Mouse (Mus musculus) retina, postnatal 1 day (tissue): ENCODE measurements around the gene Mrpl20.

ENCODE experiments used
- DNase-seq: peaks from one replicate; pipeline ENCODE4 v3.0.0-alpha.2; 2012

Gene Mrpl20

DNA sequence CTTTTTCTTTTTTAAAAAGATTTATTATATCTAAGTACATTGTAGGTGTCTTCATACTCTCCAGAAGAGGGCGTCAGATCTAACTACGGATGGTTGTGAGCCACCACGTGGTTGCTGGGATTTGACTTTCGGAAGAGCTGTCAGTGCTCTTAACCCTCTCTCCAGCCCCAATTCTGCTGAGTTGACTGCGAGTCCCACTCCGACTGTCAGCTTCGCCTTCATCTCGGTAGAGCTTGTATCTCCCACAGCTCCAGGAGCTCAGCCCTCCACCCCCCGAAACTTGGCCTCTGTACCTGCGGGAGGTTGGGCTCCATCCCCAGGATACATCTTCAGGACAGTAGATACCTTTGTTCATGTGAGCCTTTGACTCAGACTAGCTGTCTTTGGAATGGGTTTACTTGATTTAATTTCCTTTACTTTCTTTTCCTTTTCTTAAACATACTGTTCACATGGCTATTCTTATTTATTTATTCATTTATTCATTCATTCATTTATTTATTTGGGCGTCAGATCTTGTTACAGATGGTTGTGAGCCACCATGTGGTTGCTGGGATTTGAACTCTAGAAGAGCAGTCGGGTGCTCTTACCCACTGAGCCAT is at the start of gene Mrpl20:
Mrpl20 (plus strand) TSS at position 138 of the 599 bp plus-strand sequence.
- DNase-seq = peak; percentile 21

DNA sequence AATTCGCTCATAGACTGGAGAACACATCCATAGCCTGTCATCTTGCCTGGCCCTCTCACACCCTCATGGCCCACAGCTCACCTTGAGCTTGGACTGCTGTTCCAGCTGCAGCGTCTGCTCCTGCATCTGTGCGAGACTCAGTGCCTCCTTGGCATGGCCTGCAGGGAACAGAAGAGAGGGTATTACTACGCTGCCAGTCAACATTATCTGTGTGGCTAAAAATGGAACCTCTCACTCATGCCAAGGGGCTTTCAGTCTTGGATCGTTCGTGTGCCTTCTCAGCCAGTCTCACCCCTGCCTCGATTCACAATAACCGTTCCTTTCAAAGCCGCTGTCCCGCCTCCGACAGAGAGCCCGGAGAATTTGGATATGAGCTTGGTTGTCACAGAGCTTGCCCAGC is 45.7 kb upstream of the Mrpl20 start:
- DNase-seq = no peak

- DNase-seq = peak; percentile 47
These were observed 42.6 kb upstream of the Mrpl20 start for GRCm38 (mm10) chr4:155759862-155760612.

- peak; percentile 97 for DNase-seq
These were observed 41.9 kb upstream of the Mrpl20 start, which contains the start of gene Atad3a for GRCm38 (mm10) chr4:155760613-155761355. Gene Atad3a (minus strand): TSS chr4:155761093.

GRCm38 (mm10) chr4:155761356-155762099 is 41.1 kb upstream of the Mrpl20 start:
- no peak for DNase-seq

DNA sequence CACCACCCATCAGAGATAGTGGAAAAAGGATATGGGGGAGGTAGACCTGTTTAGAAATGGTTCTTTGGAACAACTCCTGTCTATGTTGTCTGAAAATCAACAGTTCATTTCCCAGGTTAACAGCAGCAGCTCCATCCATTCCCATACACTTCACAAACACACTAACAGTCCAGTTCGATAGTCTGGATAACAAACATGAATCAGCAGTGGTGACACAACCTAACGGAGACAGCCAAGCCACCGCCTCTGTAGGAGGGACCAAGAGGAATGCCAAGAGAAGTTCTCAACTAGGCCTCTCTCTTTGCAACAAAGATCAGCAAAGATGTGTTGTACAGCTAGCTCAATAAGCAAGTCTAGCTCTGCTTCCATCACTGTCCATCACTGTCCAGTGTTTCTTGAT is 40.3 kb upstream of the Mrpl20 start:
- no peak for DNase-seq

DNA sequence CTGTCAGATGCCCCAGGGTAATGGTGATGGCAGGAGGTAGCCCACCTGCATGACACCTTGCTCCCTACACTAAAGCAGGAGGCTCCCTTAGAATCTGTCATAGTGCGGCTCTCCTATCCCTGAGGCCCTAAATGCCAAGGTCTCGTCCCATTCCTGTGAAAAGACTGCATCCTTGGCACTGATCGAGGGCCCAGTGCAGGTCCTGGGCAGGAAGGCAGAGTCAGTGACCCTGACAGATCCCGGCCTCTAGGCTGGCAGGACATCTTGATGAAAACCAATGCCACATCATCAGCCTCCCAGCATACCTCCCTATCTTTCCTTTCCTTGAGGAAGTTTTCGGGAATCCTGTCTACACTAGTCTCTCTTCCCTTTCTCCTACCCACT is 33.2 kb upstream of the Mrpl20 start:
- DNase-seq = no peak

GRCm38 (mm10) chr4:155769880-155770512 is 32.7 kb upstream of the Mrpl20 start:
- DNase-seq = peak; percentile 90

DNA sequence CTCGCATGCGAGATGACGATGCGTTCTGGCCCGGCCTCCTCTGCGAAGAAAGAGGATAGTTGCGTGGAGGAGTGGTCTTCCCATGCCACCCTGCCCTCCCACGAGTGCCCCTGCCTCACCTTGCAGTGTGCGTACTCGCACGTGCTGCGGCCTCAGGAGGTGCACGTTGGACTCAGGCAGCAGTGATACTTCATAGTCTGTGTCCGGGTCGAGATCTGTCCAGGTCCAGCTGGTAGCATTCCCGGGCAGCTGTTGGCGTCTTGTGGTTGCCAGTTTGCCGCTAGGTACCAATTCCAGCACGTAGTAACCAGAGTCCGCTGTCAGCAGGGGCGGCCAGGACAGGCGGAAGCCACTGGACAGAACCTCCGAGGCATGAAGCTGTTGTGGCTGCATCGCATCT is 32.1 kb upstream of the Mrpl20 start:
- DNase-seq = no peak

GRCm38 (mm10) chr4:155771706-155772105 is 31.0 kb upstream of the Mrpl20 start:
- no peak for DNase-seq

DNA sequence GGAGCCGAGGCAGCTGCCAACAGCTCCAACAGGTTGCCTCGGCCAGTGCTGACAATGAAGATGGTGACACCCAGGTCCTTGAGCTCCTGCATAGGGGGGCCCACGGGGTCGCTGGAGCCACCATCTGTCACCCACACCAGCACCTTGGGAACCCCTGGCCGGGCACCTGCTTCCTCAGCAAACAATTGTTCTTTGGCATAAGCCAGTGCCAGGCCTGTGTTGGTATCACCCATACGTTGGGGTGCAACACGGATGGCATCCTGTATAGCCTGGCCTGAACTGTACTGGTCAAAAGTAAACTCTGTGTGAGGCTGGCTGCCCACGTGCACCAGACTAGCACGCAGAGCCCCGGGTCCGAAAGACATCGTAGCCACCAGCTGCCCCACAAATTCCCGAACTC is 29.9 kb upstream of the Mrpl20 start:
- DNase-seq = no peak

DNA sequence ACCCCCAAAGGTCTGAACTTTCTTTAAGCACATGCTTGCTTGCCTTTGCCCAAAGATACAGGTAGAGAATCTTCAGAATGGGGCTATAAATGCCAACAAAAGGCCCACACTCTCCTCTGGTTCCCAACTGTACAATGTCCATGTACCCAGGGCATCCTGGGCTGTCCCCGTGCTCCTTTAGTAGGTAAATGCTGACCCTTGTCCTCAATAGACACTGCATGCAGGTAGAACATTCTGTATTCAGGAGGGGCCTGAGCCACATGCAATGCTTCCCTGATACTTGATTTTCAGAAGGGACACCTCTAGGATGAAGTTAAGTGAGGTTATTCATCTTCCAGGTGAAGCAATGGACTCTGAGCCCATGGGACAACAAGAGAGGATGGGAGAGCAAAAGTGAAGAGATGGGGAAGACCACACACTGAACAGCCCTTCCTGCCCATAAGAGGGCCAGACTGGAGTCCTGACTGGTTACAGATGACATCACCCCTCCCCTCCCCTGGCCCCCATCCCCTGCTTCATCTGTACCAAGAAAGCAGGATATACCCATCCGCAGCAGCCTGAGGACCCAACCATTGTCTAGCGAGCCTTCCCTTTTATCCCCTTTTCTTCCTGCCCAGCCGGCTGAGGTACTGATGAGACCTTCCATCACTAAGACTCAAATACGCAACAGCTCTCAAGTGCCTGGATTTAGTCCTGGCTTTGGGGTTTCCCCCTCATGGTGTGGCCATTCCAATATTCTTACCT is 29.2 kb upstream of the Mrpl20 start:
- DNase-seq = no peak

GRCm38 (mm10) chr4:155774280-155774754 is 28.4 kb upstream of the Mrpl20 start, which contains the start of gene Vwa1:
Gene Vwa1 (minus strand): TSS chr4:155774698.
- DNase-seq = peak; percentile 87

- no peak for DNase-seq
These were observed 27.5 kb upstream of the Mrpl20 start for GRCm38 (mm10) chr4:155774971-155775740.

GRCm38 (mm10) chr4:155775855-155776254 is 26.8 kb upstream of the Mrpl20 start:
- no peak for DNase-seq

DNA sequence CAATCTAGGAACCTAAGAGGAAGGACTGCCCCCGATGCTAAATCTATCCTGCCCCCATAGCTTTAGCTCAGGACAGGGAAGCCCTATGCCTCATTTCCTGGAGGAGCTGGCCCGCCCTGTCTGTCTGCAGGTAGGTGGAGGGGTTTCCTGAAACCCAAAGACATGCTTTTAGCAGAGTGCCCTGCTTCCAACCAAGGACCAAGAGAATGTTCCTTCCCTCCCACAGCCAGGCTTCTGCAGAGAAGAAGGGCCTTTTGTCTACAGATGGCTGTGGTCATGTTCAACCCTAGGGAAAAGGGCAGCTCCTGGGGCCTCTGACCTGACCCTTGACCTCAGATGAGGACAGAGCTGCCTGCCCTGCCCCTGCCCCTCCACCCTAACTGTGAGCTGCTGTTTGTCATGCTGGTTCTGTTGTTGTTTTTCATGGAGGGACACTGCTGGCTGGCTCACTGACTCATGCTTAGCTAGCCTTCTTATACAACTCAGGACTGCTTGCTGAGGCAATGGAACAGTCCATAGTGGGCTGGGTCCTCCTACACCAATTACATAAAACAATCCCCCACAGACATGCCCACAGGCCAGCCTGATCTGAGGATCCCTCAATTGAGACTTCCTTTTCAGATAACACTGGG is 25.9 kb upstream of the Mrpl20 start:
- DNase-seq = no peak

DNA sequence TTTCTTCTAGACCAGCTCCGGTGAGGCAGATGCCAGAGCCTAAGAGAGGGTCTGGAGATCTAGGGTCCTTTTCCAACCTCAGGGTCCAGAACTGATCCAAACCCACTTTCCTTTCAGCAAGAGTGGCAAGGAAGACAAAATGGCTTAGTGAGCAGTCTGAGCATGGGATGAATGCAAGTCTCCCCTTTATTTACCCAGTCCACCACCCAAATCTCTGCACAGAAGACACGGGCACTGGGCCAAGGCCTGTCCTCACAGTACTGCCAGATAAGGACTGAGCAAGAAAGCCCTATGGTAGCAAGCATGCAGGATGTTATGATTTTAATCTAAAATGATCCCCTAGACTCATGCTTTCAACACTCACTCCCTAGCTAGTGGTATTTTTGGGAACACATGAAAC is 24.9 kb upstream of the Mrpl20 start:
- no peak for DNase-seq

GRCm38 (mm10) chr4:155779498-155779897 is 23.2 kb upstream of the Mrpl20 start:
- DNase-seq = no peak

DNA sequence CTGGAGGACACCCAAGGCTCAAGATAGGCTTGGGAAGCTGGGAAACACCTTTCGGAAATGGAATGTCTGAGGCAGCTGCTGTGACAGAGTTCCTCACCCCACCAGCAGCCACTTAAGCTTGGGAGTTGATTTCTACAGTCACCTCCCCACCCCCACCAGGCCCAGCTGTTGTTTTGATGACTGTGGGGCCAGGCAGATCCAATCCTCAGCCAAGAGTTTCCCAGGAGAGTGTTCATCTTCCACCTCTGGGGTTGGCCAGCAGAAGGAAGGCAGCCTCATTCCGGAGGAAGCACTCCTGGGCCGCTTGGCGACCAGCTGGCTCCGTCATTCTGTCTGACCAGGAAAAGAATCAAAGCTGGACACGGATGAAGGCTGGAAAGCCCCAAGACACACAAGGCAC is 21.8 kb upstream of the Mrpl20 start:
- peak; percentile 34 for DNase-seq

- DNase-seq = no peak
These were observed 19.1 kb upstream of the Mrpl20 start for GRCm38 (mm10) chr4:155783486-155784080.
